Mouse (Mus musculus): ENCODE results near the gene Nipal1.

The Nipal1 gene

GRCm38 (mm10) chr5:72666428-72666827 is 18.8 kb downstream of the Nipal1 start:
- no peak for DNase-seq

GRCm38 (mm10) chr5:72668351-72668750 is 20.8 kb downstream of the Nipal1 start:
- DNase-seq = no peak

- no peak for DNase-seq
Measured at GRCm38 (mm10) chr5:72671017-72671699, 23.6 kb downstream of the Nipal1 start.

GRCm38 (mm10) chr5:72674994-72675542 is 27.5 kb downstream of the Nipal1 start:
- no peak for DNase-seq

GRCm38 (mm10) chr5:72681451-72681850 is 33.9 kb downstream of the Nipal1 start:
- no peak for DNase-seq

GRCm38 (mm10) chr5:72689556-72689955 is 42.0 kb downstream of the Nipal1 start:
- DNase-seq = no peak

GRCm38 (mm10) chr5:72690516-72690915 is 42.9 kb downstream of the Nipal1 start:
- no peak for DNase-seq

GRCm38 (mm10) chr5:72694684-72695083 is 47.1 kb downstream of the Nipal1 start:
- no peak for DNase-seq

- no peak for DNase-seq
Measured at GRCm38 (mm10) chr5:72696491-72696890, 48.9 kb downstream of the Nipal1 start.

GRCm38 (mm10) chr5:72698343-72698742 is 50.7 kb downstream of the Nipal1 start:
- DNase-seq = no peak

- no peak for DNase-seq
Measured at GRCm38 (mm10) chr5:72698818-72699499, 51.4 kb downstream of the Nipal1 start.

GRCm38 (mm10) chr5:72699500-72699818 is 51.9 kb downstream of the Nipal1 start:
- DNase-seq = no peak

GRCm38 (mm10) chr5:72702202-72702601 is 54.6 kb downstream of the Nipal1 start:
- DNase-seq = no peak

GRCm38 (mm10) chr5:72706095-72706494 is 58.5 kb downstream of the Nipal1 start:
- DNase-seq = no peak

- no peak for DNase-seq
Measured at GRCm38 (mm10) chr5:72706722-72707121, 59.1 kb downstream of the Nipal1 start.

- no peak for DNase-seq
Measured at GRCm38 (mm10) chr5:72709451-72709850, 61.9 kb downstream of the Nipal1 start.

GRCm38 (mm10) chr5:72709976-72710375 is 62.4 kb downstream of the Nipal1 start:
- no peak for DNase-seq

- peak; percentile 8 for DNase-seq
Measured at GRCm38 (mm10) chr5:72710572-72711278, 63.1 kb downstream of the Nipal1 start.

- no peak for DNase-seq
Measured at GRCm38 (mm10) chr5:72720587-72720986, 73.0 kb downstream of the Nipal1 start.
